Mouse (Mus musculus): ENCODE results near the gene Cadps. TPM values are rescaled to one million over a fixed set of nuclear protein-coding genes. Genes with fewer than 3 reads are reported as not detected.

The Cadps gene
- total RNA-seq, 2 experiments from 2014 or later = 233 to 243 TPM

DNA sequence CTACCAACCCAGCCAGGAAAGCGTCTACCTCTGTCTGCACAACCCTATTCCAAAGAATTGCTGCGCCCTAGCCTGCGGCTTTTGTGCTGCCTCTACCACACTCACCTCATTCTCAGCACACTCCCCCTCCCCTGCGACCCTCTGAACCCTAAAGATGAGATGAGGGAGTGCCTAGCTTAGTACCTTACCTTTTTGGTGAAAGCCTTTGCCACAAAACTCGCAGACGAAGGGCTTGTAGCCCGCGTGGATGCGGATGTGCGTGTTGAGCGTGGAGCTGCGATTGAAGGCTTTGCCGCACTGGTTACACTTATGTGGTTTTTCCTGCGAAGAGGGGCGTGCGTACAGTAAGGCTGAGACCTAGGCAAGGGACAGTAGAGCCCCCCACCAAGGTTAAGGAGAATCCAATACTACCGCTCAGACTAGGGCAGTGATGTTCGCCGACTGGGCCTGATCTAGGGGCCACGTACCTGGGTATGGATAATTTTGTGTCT, 479.4 kb downstream of the Cadps start:
- DNase-seq (ENCODE audit: low spot score in 2 of 2) = no peak

DNA sequence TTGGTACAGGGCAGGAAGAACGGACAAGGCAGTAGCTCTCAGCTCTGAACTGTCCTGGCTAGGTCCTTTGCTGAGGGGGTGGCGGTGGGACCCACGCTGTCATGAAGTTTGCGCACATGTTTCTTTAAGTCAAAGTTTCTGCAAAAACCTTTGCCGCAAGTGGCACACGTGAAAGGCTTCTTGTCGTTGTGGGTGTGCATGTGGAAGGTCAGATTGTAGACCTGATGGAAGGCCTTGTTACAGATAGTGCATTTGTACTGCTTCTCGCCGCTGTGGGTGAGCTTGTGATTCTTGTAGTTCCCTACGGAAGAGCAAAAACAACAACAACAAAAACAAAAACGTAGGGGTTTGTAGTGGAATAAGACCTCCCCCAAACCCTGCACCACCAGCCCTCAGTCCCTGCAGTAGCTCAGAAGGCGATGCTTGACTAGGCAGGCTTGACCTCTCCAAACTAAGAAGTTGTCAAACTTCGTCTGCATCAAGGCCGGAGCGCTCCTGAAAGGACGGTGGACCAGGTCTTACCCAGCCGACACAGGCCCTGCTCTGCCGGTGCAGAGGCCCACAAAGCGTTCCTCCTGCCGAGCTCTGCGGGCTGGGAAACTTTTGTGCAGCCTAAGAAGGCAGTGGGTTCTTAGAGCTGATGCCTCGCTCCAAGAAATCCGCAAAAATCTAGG, 480.3 kb downstream of the Cadps start:
- no peak for DNase-seq (ENCODE audit: low spot score in 2 of 2)

DNA sequence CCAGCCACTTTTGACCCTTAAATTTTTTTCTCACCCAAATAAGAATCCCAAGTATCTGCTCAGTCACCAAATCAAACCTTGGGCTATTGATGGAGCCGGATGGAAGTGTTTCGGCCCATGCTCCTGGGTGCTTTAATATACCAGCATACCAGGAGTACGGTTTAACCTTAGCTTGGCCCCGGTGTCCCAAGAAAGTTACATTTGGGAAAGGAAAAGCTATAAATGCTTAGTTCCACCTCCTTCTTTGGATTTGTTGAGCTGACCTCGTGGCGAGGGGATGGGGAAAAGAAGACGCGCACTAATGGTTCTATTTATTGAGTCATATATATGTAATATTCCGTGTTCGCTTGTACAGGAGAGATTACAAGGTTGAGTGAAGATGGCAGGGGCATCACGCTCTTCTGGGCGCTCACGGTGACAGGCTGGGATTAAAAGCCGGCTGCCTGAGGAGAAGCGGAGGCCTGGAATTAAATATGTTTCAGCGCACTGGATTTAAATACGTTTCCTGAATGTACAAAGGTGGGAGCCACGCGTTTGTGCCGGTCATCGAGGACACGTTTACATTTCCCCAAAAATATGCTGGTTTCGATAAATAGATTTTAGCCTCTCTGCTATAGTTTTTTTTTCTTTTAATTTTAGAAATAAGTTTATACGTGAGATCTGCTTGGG, 481.0 kb downstream of the Cadps start:
- no peak for DNase-seq (ENCODE audit: low spot score in 2 of 2)

DNA sequence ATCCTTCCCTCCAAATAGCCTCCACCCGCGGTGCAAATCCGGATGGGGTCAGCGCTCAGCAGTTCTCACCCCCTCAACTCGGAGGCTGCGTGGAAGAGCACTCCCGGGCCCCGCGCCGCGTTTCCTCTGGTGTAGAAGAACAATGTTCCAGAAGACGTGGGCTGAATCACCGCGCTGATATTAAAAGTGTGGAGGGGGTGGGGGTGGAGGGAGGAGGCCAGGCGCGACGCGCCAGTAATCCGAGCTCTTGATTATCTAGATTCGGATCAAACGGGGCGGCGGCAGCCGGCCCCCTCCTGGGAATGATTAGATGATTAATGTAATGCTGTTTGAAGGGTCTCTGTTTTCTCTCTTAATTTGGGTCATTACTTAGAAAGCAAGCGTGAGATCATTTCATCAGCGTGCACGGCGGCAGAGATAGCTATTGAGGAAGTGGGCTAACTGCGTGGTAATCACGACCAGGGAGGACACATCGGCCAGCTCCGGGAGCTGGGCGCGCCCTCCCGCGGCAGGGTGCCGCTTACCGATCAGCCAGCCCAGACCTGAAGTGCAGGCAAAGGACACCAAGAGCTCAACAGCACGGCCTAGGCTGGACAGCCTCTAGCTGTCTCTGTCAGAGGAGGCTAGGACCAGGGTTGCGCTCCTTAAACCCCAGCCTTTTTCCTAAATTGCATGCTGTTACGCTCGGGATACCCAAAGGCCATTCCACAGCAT, 481.6 kb downstream of the Cadps start:
- peak in 1 of 2 experiments; percentile 24 for DNase-seq (ENCODE audit: low spot score in 2 of 2)

DNA sequence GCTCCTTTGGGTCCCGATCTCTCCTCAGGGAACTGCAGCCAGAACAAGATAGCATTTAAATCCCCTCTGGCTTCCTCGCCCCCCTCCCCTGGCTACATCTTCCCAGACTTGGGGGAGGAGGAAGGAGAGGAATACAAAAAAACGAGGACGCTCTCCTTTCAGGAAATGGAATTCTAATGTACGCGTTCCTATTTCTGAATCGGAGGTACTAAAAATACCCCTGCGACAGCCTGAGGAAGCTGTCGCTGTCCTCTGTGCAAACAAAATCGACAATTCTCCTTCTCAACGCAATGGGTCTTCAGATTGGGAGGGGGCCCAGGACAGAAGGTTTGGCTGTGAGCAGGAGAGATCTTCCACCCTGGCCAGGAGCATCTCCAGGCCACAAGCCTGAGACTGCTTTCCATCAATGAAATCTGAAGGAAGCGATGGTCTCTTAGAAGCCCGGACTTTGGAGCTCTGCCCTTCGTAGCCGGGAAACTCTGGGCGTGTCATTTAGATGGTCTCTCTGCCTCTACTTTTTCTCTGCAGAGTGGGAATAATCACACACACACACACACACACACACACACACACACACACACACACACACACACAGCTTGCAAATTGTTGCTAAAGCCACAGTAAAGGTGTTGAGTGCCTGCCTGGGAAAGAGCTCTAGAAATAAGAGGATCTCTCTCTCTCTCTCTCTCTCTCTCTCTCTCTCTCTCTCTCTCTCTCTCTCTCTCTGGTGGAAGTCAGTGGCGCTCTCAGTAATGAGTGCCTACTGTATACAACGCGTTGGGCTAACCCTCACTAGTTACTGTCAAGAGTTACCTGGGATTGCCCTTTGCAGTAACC, 482.4 kb downstream of the Cadps start:
- DNase-seq (ENCODE audit: low spot score in 2 of 2) = peak in 1 of 2 experiments; percentile 16

DNA sequence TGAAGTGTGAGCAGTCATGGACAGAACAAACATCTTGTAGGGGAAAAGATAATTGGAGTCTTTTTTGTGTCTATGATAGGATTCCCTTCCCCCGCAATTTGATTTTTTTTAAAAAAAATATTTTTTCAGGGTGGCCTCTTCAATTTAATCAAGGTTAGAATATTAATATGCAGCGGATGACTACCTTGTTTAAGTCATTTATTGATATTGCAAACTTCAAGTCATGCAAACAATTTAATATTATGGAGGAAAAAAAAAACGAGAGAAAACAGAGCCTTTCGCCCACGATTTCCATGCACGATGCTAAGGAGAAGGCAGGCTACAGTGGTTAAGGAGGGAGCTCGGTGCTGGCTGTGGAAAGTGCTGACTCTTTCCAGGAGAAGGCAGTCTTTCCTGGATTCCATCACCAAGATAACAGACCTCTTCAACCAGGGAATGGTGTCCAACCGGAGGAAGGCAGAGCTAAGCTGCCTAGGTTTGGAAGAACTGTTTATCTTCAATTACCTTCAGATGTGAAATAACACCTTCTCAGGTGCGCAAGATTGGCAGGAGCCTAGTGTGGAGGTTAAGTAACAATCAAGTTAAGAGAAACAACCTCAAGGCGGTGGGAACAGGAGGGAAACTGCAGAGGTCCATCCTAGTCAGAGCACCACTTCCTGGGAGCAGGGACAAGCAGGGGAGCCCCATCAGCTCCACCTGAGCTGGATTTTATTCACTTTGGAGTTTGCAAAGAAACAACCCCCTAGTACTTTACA, 483.9 kb downstream of the Cadps start:
- no peak for DNase-seq (ENCODE audit: low spot score in 2 of 2)

DNA sequence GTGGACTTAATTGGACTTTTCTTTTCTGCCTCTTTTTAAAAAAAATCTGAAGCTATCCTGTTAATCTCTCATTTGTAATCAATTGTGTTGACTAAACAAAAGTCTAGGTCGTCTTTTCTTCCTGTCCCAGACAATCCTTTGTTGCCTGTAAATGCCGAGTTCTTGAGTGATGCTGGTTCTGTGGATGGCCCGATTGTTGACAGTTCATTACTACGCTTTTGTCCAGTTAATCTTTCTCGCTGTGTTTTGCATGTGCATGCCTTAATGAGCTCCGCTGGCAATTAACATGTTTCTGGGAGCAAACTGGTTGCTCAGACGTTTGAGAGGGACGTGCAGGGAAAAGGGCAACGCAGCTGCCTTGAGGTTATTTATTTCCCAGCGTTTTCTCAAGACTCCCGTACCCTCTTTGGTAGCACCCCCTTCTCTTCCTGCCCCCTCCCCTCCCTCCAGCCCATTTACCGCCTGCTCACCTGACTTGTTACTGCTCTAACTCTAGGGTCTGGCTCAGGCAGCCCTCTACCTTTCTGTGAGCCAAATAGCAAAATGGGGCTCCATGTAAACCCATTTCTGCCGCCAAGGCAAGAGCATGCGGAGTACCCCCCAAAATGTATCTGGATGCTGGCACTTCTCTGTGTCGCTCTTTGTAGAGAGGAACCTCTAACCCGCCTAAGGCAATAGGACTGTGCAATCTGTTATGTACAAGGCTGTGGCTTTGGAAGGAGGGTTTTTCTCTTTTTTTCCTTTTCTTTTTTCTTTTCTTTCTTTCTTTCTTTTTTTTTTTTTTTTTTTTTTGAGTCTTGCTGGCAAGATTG, 484.7 kb downstream of the Cadps start:
- peak in 1 of 2 experiments; percentile 24 for DNase-seq (ENCODE audit: low spot score in 2 of 2)

DNA sequence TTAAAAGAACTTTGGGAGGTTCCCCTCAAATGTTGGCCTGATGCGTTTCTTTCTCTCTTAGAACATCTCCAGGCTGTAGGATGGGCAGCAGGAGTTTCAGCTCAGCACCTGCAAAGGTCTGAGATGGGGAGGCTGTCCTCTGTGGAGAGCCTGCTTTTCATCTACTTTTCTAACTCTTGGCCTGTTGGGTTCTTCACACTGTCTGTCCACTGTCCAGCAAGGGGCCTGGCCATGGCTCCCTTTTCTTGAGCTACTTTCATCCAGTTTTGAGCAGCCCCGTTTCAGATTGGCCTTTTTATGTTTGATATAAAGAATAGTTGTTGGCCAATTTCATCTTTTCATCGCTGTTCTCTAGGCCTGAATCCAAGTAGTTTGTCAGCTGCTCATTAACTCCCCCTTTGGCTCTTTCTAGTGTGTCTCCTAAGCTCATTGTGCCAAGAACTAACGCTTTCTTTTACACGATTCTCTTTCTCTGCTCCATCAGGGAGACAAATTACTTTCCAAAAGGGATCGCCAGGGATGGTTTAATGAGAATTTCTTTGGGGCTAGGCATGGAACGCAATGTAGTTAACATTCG, 485.4 kb downstream of the Cadps start:
- no peak for DNase-seq (ENCODE audit: low spot score in 2 of 2)

DNA sequence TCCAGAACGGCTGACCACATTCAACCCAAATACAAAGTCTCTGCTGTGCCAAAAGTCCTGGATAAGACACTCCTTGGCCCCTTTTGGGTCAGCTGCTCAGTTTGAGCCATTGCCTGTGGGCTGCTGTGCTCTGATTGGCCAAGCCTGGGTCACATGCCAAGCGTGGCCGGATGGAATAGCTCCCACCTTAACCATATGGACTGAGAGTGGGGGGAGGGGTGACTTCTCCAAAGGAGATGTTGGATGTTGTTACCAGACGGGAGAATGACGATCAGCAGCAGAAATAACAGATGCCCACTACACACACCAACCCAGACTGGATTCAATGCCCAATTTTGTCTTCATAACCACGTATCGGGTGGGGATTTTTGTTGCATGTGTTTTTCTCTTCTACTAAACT, 488.0 kb downstream of the Cadps start:
- DNase-seq (ENCODE audit: low spot score in 2 of 2) = no peak

DNA sequence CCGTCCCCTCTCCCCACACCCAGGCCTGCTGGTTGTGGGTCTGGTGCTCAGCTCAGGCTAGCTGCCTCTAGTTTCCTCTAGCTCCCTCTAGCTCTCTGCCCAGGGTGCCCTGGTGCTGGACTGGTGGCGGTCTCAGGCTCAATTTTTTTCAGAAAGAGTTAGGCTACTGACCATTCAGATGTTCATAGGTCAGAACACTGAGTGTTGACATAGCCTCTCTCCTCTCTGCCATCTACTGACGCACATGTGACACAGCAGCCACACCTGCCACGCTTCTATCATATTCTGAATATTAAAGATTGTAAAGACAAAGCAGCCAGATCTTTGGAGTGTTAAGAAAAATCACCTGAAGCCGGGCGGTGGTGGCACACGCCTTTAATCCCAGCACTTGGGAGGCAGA, 489.3 kb downstream of the Cadps start:
- DNase-seq (ENCODE audit: low spot score in 2 of 2) = peak in 1 of 2 experiments; percentile 1

Measured in left cerebral cortex, adult 18-20 months (tissue).